30 mouse cellular contexts compared by ENCODE assay signal in the genomic region with DNA sequence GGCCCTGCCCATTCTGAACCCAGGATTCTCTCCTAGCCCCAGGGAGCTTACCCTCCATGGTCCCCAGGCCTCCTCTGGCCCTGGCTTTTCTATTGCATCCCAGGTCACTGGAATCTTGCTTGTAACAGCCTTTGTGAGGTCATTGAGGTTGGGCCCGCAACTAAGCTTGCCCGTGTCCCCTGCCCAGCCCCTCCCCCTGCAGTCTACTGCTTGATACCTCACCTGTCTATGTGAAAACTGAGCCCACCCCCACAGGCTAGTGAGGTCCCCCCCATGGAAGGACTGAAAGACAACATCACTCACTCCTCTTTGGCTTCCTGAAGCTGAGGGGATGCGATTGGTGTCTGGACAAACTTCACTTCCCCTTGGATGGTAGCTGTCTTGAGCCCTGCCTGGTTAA. TPM values are rescaled to one million over a fixed set of nuclear protein-coding genes. Genes with fewer than 3 reads are reported as not detected.
"Had no signal": no experiment of that assay in that cellular context is flagged by ENCODE, and none has a peak within 500 bp of the region (broad histone marks: within the 10 kb centered on the region; RNA-seq: fewer than 3 reads in every experiment).

A gene (minus strand): TSS at position 101 of the 400 bp plus-strand sequence.

- DNase-seq: left cerebral cortex, postnatal 4 days; liver; liver, embryonic 13.5 days; liver, postnatal 0 days; lung, adult 18-20 months; lung, adult 2 months; lung, embryonic 14.5 days; lung, postnatal 10 days; lung, postnatal 14 days; lung, postnatal 36 days; lung, postnatal 4 days; midbrain, embryonic 14.5 days had no signal

- H3K4me3 ChIP-seq: left cerebral cortex, adult 2 months; limb, embryonic 10.5 days; limb, embryonic 12.5 days; limb, embryonic 13.5 days; limb, embryonic 15.5 days; liver, embryonic 12.5 days; liver, embryonic 13.5 days; liver, embryonic 15.5 days; lung, embryonic 15.5 days; megakaryocyte, embryonic 14.5 days; midbrain, embryonic 10.5 days; midbrain, embryonic 12.5 days; midbrain, embryonic 13.5 days; midbrain, embryonic 15.5 days; myocyte had no signal

- H3K27me3 ChIP-seq: limb, embryonic 13.5 days; limb, embryonic 15.5 days; liver, embryonic 13.5 days; liver, embryonic 15.5 days; lung, embryonic 15.5 days; midbrain, embryonic 13.5 days; midbrain, embryonic 15.5 days had no signal

- H3K36me3 ChIP-seq: limb, embryonic 10.5 days; limb, embryonic 12.5 days; limb, embryonic 13.5 days; limb, embryonic 15.5 days; liver, embryonic 12.5 days; liver, embryonic 13.5 days; liver, embryonic 15.5 days; lung, embryonic 15.5 days; midbrain, embryonic 10.5 days; midbrain, embryonic 12.5 days; midbrain, embryonic 13.5 days; midbrain, embryonic 15.5 days had no signal

- H3K4me1 ChIP-seq: limb, embryonic 10.5 days; limb, embryonic 12.5 days; limb, embryonic 13.5 days; limb, embryonic 15.5 days; liver, embryonic 12.5 days; liver, embryonic 13.5 days; liver, embryonic 15.5 days; lung, embryonic 15.5 days; midbrain, embryonic 12.5 days; midbrain, embryonic 13.5 days; midbrain, embryonic 15.5 days had no signal

- H3K27ac ChIP-seq: left cerebral cortex, adult 2 months; limb, embryonic 10.5 days; limb, embryonic 12.5 days; limb, embryonic 13.5 days; limb, embryonic 15.5 days; liver, embryonic 12.5 days; liver, embryonic 13.5 days; liver, embryonic 14.5 days; liver, embryonic 15.5 days; lung, embryonic 15.5 days; macrophage; midbrain, embryonic 10.5 days; midbrain, embryonic 12.5 days; midbrain, embryonic 13.5 days; midbrain, embryonic 15.5 days had no signal

RNA-seq across cellular contexts. Expression of the gene that starts here (rescaled TPM):
- polyA plus RNA-seq: liver, adult 2 months; liver, embryonic 13.5 days; liver, embryonic 14.5 days; liver, embryonic 16.5 days; macrophage; midbrain, embryonic 12.5 days; myocyte had no signal
